Mouse (Mus musculus): ENCODE measurements around the gene Fam98b. TPM values are rescaled to one million over a fixed set of nuclear protein-coding genes. Genes with fewer than 3 reads are reported as not detected.
A peak's percentile ranks its signal among the peaks of the same experiment; 100 is the strongest.

Gene Fam98b
- polyA plus RNA-seq (2014; fragmentation: Nextera tagmentation; extraction: Ambion mirVana) = 9.2 and 13.0 TPM in 2 replicates

GRCm38 (mm10) chr2:117249255-117250000, at the start of gene Fam98b:
Fam98b (plus strand) TSS chr2:117249739.
- Histone ChIP-seq H3K4me1 (replicated peaks; ENCODE audit: control insufficient read depth, insufficient read depth, low read length) (no peaks in the 10 kb centered on the region), H3K27me3 (ENCODE audit: control insufficient read depth, insufficient read depth, low read length) (no peaks in the 10 kb centered on the region), H3K9me3 (ENCODE audit: control insufficient read depth, low read length) (no peaks in the 10 kb centered on the region), H3K4me2 (replicated peaks; ENCODE audit: low read depth, low read length) (peak within 1 kb of the TSS; percentile 60), H3K9ac (ENCODE audit: low read depth, low read length) (peak within 1 kb of the TSS; percentile 94), H3K27ac (ENCODE audit: low read depth, low read length) (peak within 1 kb of the TSS; percentile 86), H3K36me3 (ENCODE audit: control insufficient read depth, insufficient read depth, low read length) (no peaks in the 10 kb centered on the region), H3K4me3 (ENCODE audit: low read depth, low read length) (peak within 1 kb of the TSS; percentile 90)
- DNase-seq (ENCODE audit: low spot score) = peak; percentile 96
- peak; percentile 98 for ATAC-seq (ENCODE audit: low FRiP score)
- WGBS = under 1% methylated on average over 33 of the region's 33 CpGs

GRCm38 (mm10) chr2:117200869-117201338, 48.6 kb upstream of the Fam98b start:
- WGBS = 38% methylated on average over 9 of the region's 9 CpGs
- Histone ChIP-seq H3K9ac (ENCODE audit: low read depth, low read length) (no peak overlapping the region), H3K27ac (ENCODE audit: low read depth, low read length) (no peak overlapping the region), H3K36me3 (ENCODE audit: control insufficient read depth, insufficient read depth, low read length) (no peaks in the 10 kb centered on the region), H3K9me3 (ENCODE audit: control insufficient read depth, low read length) (no peaks in the 10 kb centered on the region), H3K4me1 (replicated peaks; ENCODE audit: control insufficient read depth, insufficient read depth, low read length) (no peaks in the 10 kb centered on the region; the same call in 1 of the 2 replicates), H3K4me3 (ENCODE audit: low read depth, low read length) (no peak overlapping the region), H3K4me2 (replicated peaks; ENCODE audit: low read depth, low read length) (no peak overlapping the region), H3K27me3 (ENCODE audit: control insufficient read depth, insufficient read depth, low read length) (no peaks in the 10 kb centered on the region)
- DNase-seq (ENCODE audit: low spot score) (no peak), ATAC-seq (ENCODE audit: low FRiP score) (0 out of 2 replicates have a peak, but pooled peaks have one; percentile 47)

- Histone ChIP-seq H3K9me3 (ENCODE audit: control insufficient read depth, low read length) (no peaks in the 10 kb centered on the region), H3K27ac (ENCODE audit: low read depth, low read length) (no peak overlapping the region), H3K4me1 (replicated peaks; ENCODE audit: control insufficient read depth, insufficient read depth, low read length) (no peaks in the 10 kb centered on the region; the same call in 1 of the 2 replicates), H3K36me3 (ENCODE audit: control insufficient read depth, insufficient read depth, low read length) (no peaks in the 10 kb centered on the region), H3K4me3 (ENCODE audit: low read depth, low read length) (no peak overlapping the region), H3K27me3 (ENCODE audit: control insufficient read depth, insufficient read depth, low read length) (no peaks in the 10 kb centered on the region), H3K9ac (ENCODE audit: low read depth, low read length) (no peak overlapping the region), H3K4me2 (replicated peaks; ENCODE audit: low read depth, low read length) (no peak overlapping the region)
- 66% methylated on average over 5 of the region's 5 CpGs for WGBS
- DNase-seq (ENCODE audit: low spot score) (no peak), ATAC-seq (ENCODE audit: low FRiP score) (no peak)
Observed at GRCm38 (mm10) chr2:117203350-117203749, 46.2 kb upstream of the Fam98b start.

GRCm38 (mm10) chr2:117204534-117204933, 45.0 kb upstream of the Fam98b start:
- Histone ChIP-seq H3K9ac (ENCODE audit: low read depth, low read length) (no peak overlapping the region), H3K36me3 (ENCODE audit: control insufficient read depth, insufficient read depth, low read length) (no peaks in the 10 kb centered on the region), H3K4me1 (replicated peaks; ENCODE audit: control insufficient read depth, insufficient read depth, low read length) (no peaks in the 10 kb centered on the region; the same call in 1 of the 2 replicates), H3K4me2 (replicated peaks; ENCODE audit: low read depth, low read length) (no peak overlapping the region), H3K4me3 (ENCODE audit: low read depth, low read length) (no peak overlapping the region), H3K27me3 (ENCODE audit: control insufficient read depth, insufficient read depth, low read length) (no peaks in the 10 kb centered on the region), H3K27ac (ENCODE audit: low read depth, low read length) (no peak overlapping the region), H3K9me3 (ENCODE audit: control insufficient read depth, low read length) (no peaks in the 10 kb centered on the region)
- DNase-seq (ENCODE audit: low spot score) (no peak), ATAC-seq (ENCODE audit: low FRiP score) (no peak)
- 62% methylated on average over 3 of the region's 3 CpGs for WGBS

GRCm38 (mm10) chr2:117205066-117205465, 44.5 kb upstream of the Fam98b start:
- Histone ChIP-seq H3K4me2 (replicated peaks; ENCODE audit: low read depth, low read length) (no peak overlapping the region), H3K4me1 (replicated peaks; ENCODE audit: control insufficient read depth, insufficient read depth, low read length) (no peaks in the 10 kb centered on the region; the same call in 1 of the 2 replicates), H3K4me3 (ENCODE audit: low read depth, low read length) (no peak overlapping the region), H3K36me3 (ENCODE audit: control insufficient read depth, insufficient read depth, low read length) (no peaks in the 10 kb centered on the region), H3K27me3 (ENCODE audit: control insufficient read depth, insufficient read depth, low read length) (no peaks in the 10 kb centered on the region), H3K9me3 (ENCODE audit: control insufficient read depth, low read length) (no peaks in the 10 kb centered on the region), H3K9ac (ENCODE audit: low read depth, low read length) (no peak overlapping the region), H3K27ac (ENCODE audit: low read depth, low read length) (no peak overlapping the region)
- 70% methylated on average over 6 of the region's 6 CpGs for WGBS
- DNase-seq (ENCODE audit: low spot score) = no peak
- ATAC-seq (ENCODE audit: low FRiP score) = no peak

GRCm38 (mm10) chr2:117210416-117211085, 39.0 kb upstream of the Fam98b start:
- DNase-seq (ENCODE audit: low spot score) (peak; percentile 72), ATAC-seq (ENCODE audit: low FRiP score) (peak; percentile 98)
- Histone ChIP-seq H3K36me3 (ENCODE audit: control insufficient read depth, insufficient read depth, low read length) (no peaks in the 10 kb centered on the region), H3K9me3 (ENCODE audit: control insufficient read depth, low read length) (no peaks in the 10 kb centered on the region), H3K4me1 (replicated peaks; ENCODE audit: control insufficient read depth, insufficient read depth, low read length) (peaks cover 2% of the 10 kb centered on the region; the same call in 1 of the 2 replicates), H3K27me3 (ENCODE audit: control insufficient read depth, insufficient read depth, low read length) (no peaks in the 10 kb centered on the region), H3K4me3 (ENCODE audit: low read depth, low read length) (no peak overlapping the region), H3K4me2 (replicated peaks; ENCODE audit: low read depth, low read length) (no peak overlapping the region; the same call in 1 of the 2 replicates), H3K9ac (ENCODE audit: low read depth, low read length) (no peak overlapping the region), H3K27ac (ENCODE audit: low read depth, low read length) (no peak overlapping the region)
- 2% methylated on average over 6 of the region's 6 CpGs for WGBS

GRCm38 (mm10) chr2:117216152-117216551, 33.4 kb upstream of the Fam98b start:
- no peak for DNase-seq (ENCODE audit: low spot score)
- H3K9me3 ChIP-seq (ENCODE audit: control insufficient read depth, low read length) = no peaks in the 10 kb centered on the region
- H3K4me3 ChIP-seq (ENCODE audit: low read depth, low read length) = no peak overlapping the region
- WGBS = 55% methylated on average over 2 of the region's 2 CpGs
- H3K27me3 ChIP-seq (ENCODE audit: control insufficient read depth, insufficient read depth, low read length) = no peaks in the 10 kb centered on the region
- no peak overlapping the region for H3K27ac ChIP-seq (ENCODE audit: low read depth, low read length)
- no peak overlapping the region for H3K4me2 ChIP-seq (replicated peaks; ENCODE audit: low read depth, low read length)
- ATAC-seq (ENCODE audit: low FRiP score) = no peak
- no peaks in the 10 kb centered on the region for H3K36me3 ChIP-seq (ENCODE audit: control insufficient read depth, insufficient read depth, low read length)
- no peak overlapping the region for H3K9ac ChIP-seq (ENCODE audit: low read depth, low read length)
- H3K4me1 ChIP-seq (replicated peaks; ENCODE audit: control insufficient read depth, insufficient read depth, low read length) = no peaks in the 10 kb centered on the region

GRCm38 (mm10) chr2:117217695-117218216, 31.8 kb upstream of the Fam98b start:
- Histone ChIP-seq H3K27me3 (ENCODE audit: control insufficient read depth, insufficient read depth, low read length) (no peaks in the 10 kb centered on the region), H3K9ac (ENCODE audit: low read depth, low read length) (no peak overlapping the region), H3K9me3 (ENCODE audit: control insufficient read depth, low read length) (no peaks in the 10 kb centered on the region), H3K4me2 (replicated peaks; ENCODE audit: low read depth, low read length) (no peak overlapping the region), H3K4me1 (replicated peaks; ENCODE audit: control insufficient read depth, insufficient read depth, low read length) (no peaks in the 10 kb centered on the region), H3K36me3 (ENCODE audit: control insufficient read depth, insufficient read depth, low read length) (no peaks in the 10 kb centered on the region), H3K27ac (ENCODE audit: low read depth, low read length) (no peak overlapping the region), H3K4me3 (ENCODE audit: low read depth, low read length) (no peak overlapping the region)
- ATAC-seq (ENCODE audit: low FRiP score) = peak; percentile 63; the same call in 1 of the 2 replicates
- no peak for DNase-seq (ENCODE audit: low spot score)
- 4% methylated on average over 14 of the region's 15 CpGs for WGBS
